Mouse (Mus musculus): Measurements from ENCODE around the gene Nrap.

Gene Nrap

GRCm38 (mm10) chr19:56319629-56320028 is 70.2 kb downstream of the Nrap start:
- in situ Hi-C loops (cut with MboI; ENCODE audit: low sequenced_read_pairs): no loop called here

GRCm38 (mm10) chr19:56319219-56319618 is 70.6 kb downstream of the Nrap start:
- in situ Hi-C loops (cut with MboI; ENCODE audit: low sequenced_read_pairs): no loop called here

GRCm38 (mm10) chr19:56316531-56316930 is 73.3 kb downstream of the Nrap start:
- in situ Hi-C loops (cut with MboI; ENCODE audit: low sequenced_read_pairs): no loop called here

GRCm38 (mm10) chr19:56300835-56301234 is 89.0 kb downstream of the Nrap start:
- in situ Hi-C loops (cut with MboI; ENCODE audit: low sequenced_read_pairs): no loop called here

- in situ Hi-C loops (cut with MboI; ENCODE audit: low sequenced_read_pairs): no loop called here
Measured at GRCm38 (mm10) chr19:56297264-56297663, 92.6 kb downstream of the Nrap start.

- in situ Hi-C loops (cut with MboI; ENCODE audit: low sequenced_read_pairs): no loop called here
Measured at GRCm38 (mm10) chr19:56296668-56297067, 93.2 kb downstream of the Nrap start.

- in situ Hi-C loops (cut with MboI; ENCODE audit: low sequenced_read_pairs): no loop called here
Measured at GRCm38 (mm10) chr19:56294654-56295399, 95.0 kb downstream of the Nrap start.

- in situ Hi-C loops (cut with MboI; ENCODE audit: low sequenced_read_pairs): no loop called here
Measured at GRCm38 (mm10) chr19:56292335-56292734, 97.5 kb downstream of the Nrap start.

GRCm38 (mm10) chr19:56291898-56292297 is 97.9 kb downstream of the Nrap start:
- in situ Hi-C loops (cut with MboI; ENCODE audit: low sequenced_read_pairs): no loop called here

- in situ Hi-C loops (cut with MboI; ENCODE audit: low sequenced_read_pairs): no loop called here
Measured at GRCm38 (mm10) chr19:56289642-56290041, 100.2 kb downstream of the Nrap start.

GRCm38 (mm10) chr19:56288436-56288835 is 101.4 kb downstream of the Nrap start:
- in situ Hi-C loops (cut with MboI; ENCODE audit: low sequenced_read_pairs): no loop called here

GRCm38 (mm10) chr19:56287580-56288367 is 102.1 kb downstream of the Nrap start:
- in situ Hi-C loops (cut with MboI; ENCODE audit: low sequenced_read_pairs): no loop called here

GRCm38 (mm10) chr19:56286866-56287265 is 103.0 kb downstream of the Nrap start, which contains the start of gene Habp2:
Habp2 (plus strand) TSS chr19:56287137.
- in situ Hi-C loops (cut with MboI; ENCODE audit: low sequenced_read_pairs): no loop called here

GRCm38 (mm10) chr19:56285222-56285621 is 104.6 kb downstream of the Nrap start:
- in situ Hi-C loops (cut with MboI; ENCODE audit: low sequenced_read_pairs): no loop called here

GRCm38 (mm10) chr19:56278366-56278765 is 111.5 kb downstream of the Nrap start:
- in situ Hi-C loops (cut with MboI; ENCODE audit: low sequenced_read_pairs): no loop called here

GRCm38 (mm10) chr19:56277951-56278350 is 111.9 kb downstream of the Nrap start:
- in situ Hi-C loops (cut with MboI; ENCODE audit: low sequenced_read_pairs): no loop called here

- in situ Hi-C loops (cut with MboI; ENCODE audit: low sequenced_read_pairs): no loop called here
Measured at GRCm38 (mm10) chr19:56277140-56277804, 112.6 kb downstream of the Nrap start.

GRCm38 (mm10) chr19:56272081-56272480 is 117.8 kb downstream of the Nrap start:
- in situ Hi-C loops (cut with MboI; ENCODE audit: low sequenced_read_pairs): no loop called here
